Mouse (Mus musculus): ENCODE data around the gene Atp8a2. TPM values are rescaled to one million over a fixed set of nuclear protein-coding genes. Genes with fewer than 3 reads are reported as not detected.
A peak's percentile ranks its signal among the peaks of the same experiment; 100 is the strongest.

Atp8a2 gene
- polyA plus RNA-seq, 1 experiment from 2014 or later, result 14.1 TPM

DNA sequence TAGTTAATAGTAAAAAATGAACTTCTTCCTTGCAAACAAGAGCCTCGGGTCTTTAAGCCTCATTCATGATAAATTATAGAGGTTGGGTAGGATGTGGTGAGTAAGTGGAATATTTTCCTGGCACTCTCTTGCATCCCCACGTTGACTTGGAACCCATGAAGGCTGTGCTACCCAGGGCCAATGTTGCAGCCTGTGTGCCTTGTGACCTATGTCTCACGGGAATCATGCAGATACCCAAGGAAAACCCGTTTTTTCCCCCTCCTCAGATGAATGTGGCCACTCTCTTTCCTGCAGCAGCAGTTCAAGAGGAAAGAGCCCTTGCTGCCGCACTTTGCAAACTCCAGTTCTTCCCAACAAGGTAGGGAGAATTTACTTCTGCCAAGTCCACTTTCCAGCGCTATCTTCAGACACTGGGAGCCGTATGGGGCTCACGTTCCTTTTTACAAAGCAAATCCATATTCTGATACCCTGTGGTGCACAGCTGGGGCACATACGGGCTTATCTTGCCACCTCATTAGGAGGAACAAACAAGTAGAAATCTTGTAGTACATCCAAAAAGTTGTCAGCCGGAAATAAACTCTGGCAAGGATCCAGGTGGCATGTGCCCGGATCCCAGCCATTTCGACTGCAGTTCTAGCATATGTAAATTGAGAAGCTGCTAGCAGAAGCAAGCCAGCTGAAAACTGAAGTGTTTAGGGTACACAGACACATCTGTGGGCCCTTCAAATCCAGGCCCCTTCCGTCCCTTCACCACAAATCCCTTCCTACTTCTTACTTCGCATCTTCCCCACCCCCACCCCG lies 309.7 kb downstream of the Atp8a2 start:
- peak; percentile 55; the same call in 1 of the 2 replicates for ATAC-seq (ENCODE audit: low FRiP score)
- Histone ChIP-seq H3K36me3 (replicated peaks) (no peaks in the 10 kb centered on the region), H3K9ac (no peak overlapping the region), H3K4me2 (no peak overlapping the region), H3K27me3 (no peaks in the 10 kb centered on the region), H3K4me1 (peaks cover 16% of the 10 kb centered on the region; the same call in 1 of the 2 replicates), H3K4me3 (replicated peaks) (no peak overlapping the region), H3K27ac (peak overlapping the region; percentile 65), H3K9me3 (no peaks in the 10 kb centered on the region)
- 41% methylated on average over 15 of the region's 15 CpGs for WGBS

- Histone ChIP-seq H3K27ac (no peak overlapping the region), H3K4me2 (no peak overlapping the region), H3K36me3 (replicated peaks) (no peaks in the 10 kb centered on the region), H3K27me3 (no peaks in the 10 kb centered on the region), H3K4me1 (peaks cover 13% of the 10 kb centered on the region; the same call in 1 of the 2 replicates), H3K9me3 (no peaks in the 10 kb centered on the region), H3K9ac (no peak overlapping the region), H3K4me3 (replicated peaks) (no peak overlapping the region)
- 87% methylated on average over 10 of the region's 10 CpGs for WGBS
- ATAC-seq (ENCODE audit: low FRiP score), result no peak
Observed at GRCm38 (mm10) chr14:59883517-59884069, 313.4 kb downstream of the Atp8a2 start.

DNA sequence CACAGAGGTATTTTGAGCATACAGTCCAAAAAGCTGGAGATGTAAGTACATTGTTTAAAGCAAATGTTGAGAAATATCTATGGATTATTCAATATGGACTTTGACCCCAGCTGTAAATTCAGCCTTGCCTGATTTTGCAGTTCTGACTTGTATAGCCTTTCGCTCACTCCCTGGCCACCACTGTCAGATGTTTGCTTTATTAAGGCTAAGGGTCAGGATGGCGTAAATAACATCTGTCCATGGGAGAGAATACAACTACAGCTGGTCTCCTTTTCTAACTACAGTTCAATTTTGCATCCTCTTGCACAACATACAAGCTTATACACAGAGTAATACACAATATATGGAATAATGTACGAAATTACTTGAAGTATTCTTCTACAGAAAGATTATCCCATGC lies 316.1 kb downstream of the Atp8a2 start:
- H3K36me3 ChIP-seq (replicated peaks), result no peaks in the 10 kb centered on the region
- H3K4me1 ChIP-seq, result no peaks in the 10 kb centered on the region
- WGBS, result 89% methylated on average over 3 of the region's 3 CpGs
- H3K27me3 ChIP-seq, result no peaks in the 10 kb centered on the region
- H3K9ac ChIP-seq, result no peak overlapping the region
- no peak overlapping the region for H3K4me3 ChIP-seq (replicated peaks)
- H3K27ac ChIP-seq, result no peak overlapping the region
- ATAC-seq (ENCODE audit: low FRiP score), result no peak
- no peaks in the 10 kb centered on the region for H3K9me3 ChIP-seq
- H3K4me2 ChIP-seq, result no peak overlapping the region

- no peak for ATAC-seq (ENCODE audit: low FRiP score)
- H3K9me3 ChIP-seq, result no peaks in the 10 kb centered on the region
- no peak overlapping the region for H3K4me2 ChIP-seq
- H3K4me1 ChIP-seq, result no peaks in the 10 kb centered on the region
- H3K9ac ChIP-seq, result no peak overlapping the region
- WGBS, result 89% methylated on average over 3 of the region's 3 CpGs
- H3K36me3 ChIP-seq (replicated peaks), result no peaks in the 10 kb centered on the region
- H3K4me3 ChIP-seq (replicated peaks), result no peak overlapping the region
- no peak overlapping the region for H3K27ac ChIP-seq
- H3K27me3 ChIP-seq, result no peaks in the 10 kb centered on the region
Observed at GRCm38 (mm10) chr14:59878248-59878647, 318.7 kb downstream of the Atp8a2 start.

- no peak overlapping the region for H3K9ac ChIP-seq
- H3K27me3 ChIP-seq, result no peaks in the 10 kb centered on the region
- no peak overlapping the region for H3K4me2 ChIP-seq
- no peaks in the 10 kb centered on the region for H3K4me1 ChIP-seq
- no peaks in the 10 kb centered on the region for H3K9me3 ChIP-seq
- WGBS, result 86% methylated on average over 2 of the region's 2 CpGs
- no peaks in the 10 kb centered on the region for H3K36me3 ChIP-seq (replicated peaks)
- H3K27ac ChIP-seq, result no peak overlapping the region
- no peak overlapping the region for H3K4me3 ChIP-seq (replicated peaks)
- no peak for ATAC-seq (ENCODE audit: low FRiP score)
Observed at GRCm38 (mm10) chr14:59876525-59876924, 320.5 kb downstream of the Atp8a2 start.

DNA sequence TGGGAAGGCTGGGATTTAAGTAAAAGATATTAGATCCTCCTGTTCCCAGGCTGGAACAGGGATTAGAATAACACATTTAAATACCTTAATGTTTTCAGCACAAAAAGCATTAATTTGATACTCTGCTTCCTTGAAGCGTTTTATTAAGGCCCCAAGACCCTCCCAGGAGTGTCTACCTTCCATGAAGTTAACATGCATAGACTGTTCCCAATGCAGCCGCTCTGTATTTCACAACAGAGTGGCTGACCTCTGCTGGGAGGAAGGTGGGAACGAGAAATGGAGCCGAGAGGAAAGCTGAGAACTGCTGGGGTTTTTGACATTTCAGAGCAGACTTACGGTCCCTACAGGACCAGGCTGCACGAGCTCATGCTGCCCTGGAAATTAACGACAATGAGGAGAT lies 328.6 kb downstream of the Atp8a2 start:
- peaks cover 7% of the 10 kb centered on the region; the same call in 1 of the 2 replicates for H3K9me3 ChIP-seq
- 76% methylated on average over 7 of the region's 7 CpGs for WGBS
- no peak for ATAC-seq (ENCODE audit: low FRiP score)

GRCm38 (mm10) chr14:59867749-59868148 lies 329.2 kb downstream of the Atp8a2 start:
- H3K4me1 ChIP-seq, result no peaks in the 10 kb centered on the region
- H3K4me2 ChIP-seq, result no peak overlapping the region
- H3K36me3 ChIP-seq (replicated peaks), result no peaks in the 10 kb centered on the region
- no peak overlapping the region for H3K9ac ChIP-seq
- WGBS, result 60% methylated on average over 7 of the region's 7 CpGs
- H3K4me3 ChIP-seq (replicated peaks), result no peak overlapping the region
- ATAC-seq (ENCODE audit: low FRiP score), result no peak
- no peak overlapping the region for H3K27ac ChIP-seq
- H3K9me3 ChIP-seq, result peaks cover 7% of the 10 kb centered on the region; the same call in 1 of the 2 replicates
- no peaks in the 10 kb centered on the region for H3K27me3 ChIP-seq

More for the DNA sequence above, 328.6 kb downstream of the Atp8a2 start:
- Histone ChIP-seq H3K9ac (no peak overlapping the region), H3K27me3 (no peaks in the 10 kb centered on the region), H3K36me3 (replicated peaks) (no peaks in the 10 kb centered on the region), H3K27ac (no peak overlapping the region), H3K4me1 (no peaks in the 10 kb centered on the region), H3K4me2 (no peak overlapping the region), H3K4me3 (replicated peaks) (no peak overlapping the region)

GRCm38 (mm10) chr14:59866001-59866400 lies 331.0 kb downstream of the Atp8a2 start:
- no peak overlapping the region for H3K4me2 ChIP-seq
- H3K27ac ChIP-seq, result no peak overlapping the region
- H3K4me3 ChIP-seq (replicated peaks), result no peak overlapping the region
- no peaks in the 10 kb centered on the region for H3K36me3 ChIP-seq (replicated peaks)
- H3K9ac ChIP-seq, result no peak overlapping the region
- 87% methylated on average over 5 of the region's 5 CpGs for WGBS
- no peaks in the 10 kb centered on the region for H3K4me1 ChIP-seq
- H3K27me3 ChIP-seq, result no peaks in the 10 kb centered on the region
- ATAC-seq (ENCODE audit: low FRiP score), result no peak
- peaks cover 7% of the 10 kb centered on the region; the same call in 1 of the 2 replicates for H3K9me3 ChIP-seq

DNA sequence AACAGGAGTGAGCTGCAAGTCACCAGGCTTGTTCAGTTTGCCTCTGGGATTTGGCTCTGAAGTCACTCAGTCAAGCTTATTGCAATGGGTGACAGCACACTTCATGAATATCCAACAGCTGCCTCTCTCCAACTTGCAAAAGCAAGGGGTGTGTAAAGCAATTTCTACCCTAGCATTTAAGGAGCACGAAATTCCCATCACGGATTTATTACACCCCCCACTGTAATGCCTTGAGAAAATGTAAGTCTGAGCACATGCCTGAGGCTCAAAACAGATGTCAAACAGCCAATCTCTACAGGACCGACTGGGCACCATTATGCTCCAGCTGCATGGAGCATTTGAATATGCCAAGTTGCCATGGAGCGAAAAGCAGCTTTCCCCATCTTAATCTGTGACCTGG lies 334.6 kb downstream of the Atp8a2 start:
- peaks cover 7% of the 10 kb centered on the region; the same call in 1 of the 2 replicates for H3K9me3 ChIP-seq
- no peaks in the 10 kb centered on the region for H3K36me3 ChIP-seq (replicated peaks)
- H3K4me3 ChIP-seq (replicated peaks), result no peak overlapping the region
- no peak overlapping the region for H3K9ac ChIP-seq
- WGBS, result 71% methylated on average over 4 of the region's 4 CpGs
- no peaks in the 10 kb centered on the region for H3K27me3 ChIP-seq
- no peak overlapping the region for H3K4me2 ChIP-seq
- no peak overlapping the region for H3K27ac ChIP-seq
- no peak for ATAC-seq (ENCODE audit: low FRiP score)
- no peaks in the 10 kb centered on the region for H3K4me1 ChIP-seq

DNA sequence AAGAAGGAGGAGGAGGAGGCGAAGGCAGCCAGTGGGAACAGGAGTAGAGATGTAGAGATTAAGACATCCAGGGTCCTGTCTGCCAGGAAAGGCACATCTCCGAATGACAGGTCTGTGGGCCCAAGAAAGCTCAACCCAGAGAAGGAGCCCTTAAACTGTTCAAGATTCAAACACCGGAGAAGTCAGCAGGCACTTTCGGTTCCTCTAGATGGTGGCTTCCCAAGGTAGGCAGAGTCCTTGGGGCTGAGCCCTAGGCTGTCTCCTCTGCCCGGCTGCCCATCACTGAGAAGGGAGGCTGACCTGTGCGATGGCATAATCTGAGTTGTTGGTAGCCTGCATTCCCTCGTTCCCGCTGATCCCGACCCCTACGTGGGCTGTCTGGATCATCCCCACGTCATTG lies 337.1 kb downstream of the Atp8a2 start:
- Histone ChIP-seq H3K4me2 (no peak overlapping the region), H3K27me3 (no peaks in the 10 kb centered on the region), H3K36me3 (replicated peaks) (no peaks in the 10 kb centered on the region), H3K27ac (no peak overlapping the region), H3K9me3 (peaks cover 7% of the 10 kb centered on the region; the same call in 1 of the 2 replicates), H3K9ac (no peak overlapping the region), H3K4me3 (replicated peaks) (no peak overlapping the region), H3K4me1 (no peaks in the 10 kb centered on the region)
- no peak for ATAC-seq (ENCODE audit: low FRiP score)
- 95% methylated on average over 11 of the region's 11 CpGs for WGBS

GRCm38 (mm10) chr14:59858501-59859225 lies 338.3 kb downstream of the Atp8a2 start:
- H3K4me3 ChIP-seq (replicated peaks), result no peak overlapping the region
- H3K9me3 ChIP-seq, result no peaks in the 10 kb centered on the region
- H3K9ac ChIP-seq, result no peak overlapping the region
- H3K27ac ChIP-seq, result no peak overlapping the region
- 86% methylated on average over 6 of the region's 6 CpGs for WGBS
- H3K4me2 ChIP-seq, result no peak overlapping the region
- H3K4me1 ChIP-seq, result 0 out of 2 replicates have a peak, but pooled peaks cover 2% of the 10 kb centered on the region
- no peak for ATAC-seq (ENCODE audit: low FRiP score)
- H3K27me3 ChIP-seq, result no peaks in the 10 kb centered on the region
- H3K36me3 ChIP-seq (replicated peaks), result no peaks in the 10 kb centered on the region

GRCm38 (mm10) chr14:59853139-59853538 lies 343.8 kb downstream of the Atp8a2 start:
- H3K4me3 ChIP-seq (replicated peaks), result no peak overlapping the region
- no peaks in the 10 kb centered on the region for H3K36me3 ChIP-seq (replicated peaks)
- H3K27me3 ChIP-seq, result no peaks in the 10 kb centered on the region
- H3K27ac ChIP-seq, result no peak overlapping the region
- ATAC-seq (ENCODE audit: low FRiP score), result no peak
- no peak overlapping the region for H3K9ac ChIP-seq
- WGBS, result 72% methylated on average over 9 of the region's 9 CpGs
- H3K9me3 ChIP-seq, result no peaks in the 10 kb centered on the region
- peaks cover 9% of the 10 kb centered on the region; the same call in 1 of the 2 replicates for H3K4me1 ChIP-seq
- no peak overlapping the region for H3K4me2 ChIP-seq
